Mouse (Mus musculus) cerebellum, adult 11 months (tissue): ENCODE data around the gene Zrsr2.

ENCODE experiments used
- DNase-seq: peaks from one replicate; pipeline ENCODE4 v3.0.0; 2022

Gene Zrsr2

GRCm38 (mm10) chrX:163958467-163958875, at the start of gene Zrsr2:
Gene Zrsr2, minus strand, starts transcription at chrX:163958661.
- DNase-seq: peak; percentile 67

GRCm38 (mm10) chrX:164004809-164005208, 46.3 kb upstream of the Zrsr2 start:
- no peak for DNase-seq

GRCm38 (mm10) chrX:163999848-164000247, 41.4 kb upstream of the Zrsr2 start:
- no peak for DNase-seq

- no peak for DNase-seq
Observed at GRCm38 (mm10) chrX:163996754-163997153, 38.3 kb upstream of the Zrsr2 start.

GRCm38 (mm10) chrX:163987718-163988374, 29.4 kb upstream of the Zrsr2 start:
- DNase-seq: no peak

GRCm38 (mm10) chrX:163982129-163982528, 23.7 kb upstream of the Zrsr2 start:
- no peak for DNase-seq

GRCm38 (mm10) chrX:163981500-163981899, 23.0 kb upstream of the Zrsr2 start:
- no peak for DNase-seq

- DNase-seq: no peak
Observed at GRCm38 (mm10) chrX:163981092-163981491, 22.6 kb upstream of the Zrsr2 start.

GRCm38 (mm10) chrX:163957803-163958466, 526 bp downstream of the Zrsr2 start:
- peak; percentile 31 for DNase-seq

GRCm38 (mm10) chrX:163957381-163957780, 1.1 kb downstream of the Zrsr2 start:
- DNase-seq: no peak

GRCm38 (mm10) chrX:163951618-163952017, 6.8 kb downstream of the Zrsr2 start:
- no peak for DNase-seq

- DNase-seq: no peak
Observed at GRCm38 (mm10) chrX:163944381-163944780, 14.1 kb downstream of the Zrsr2 start.

- DNase-seq: no peak
Observed at GRCm38 (mm10) chrX:163938587-163938986, 19.9 kb downstream of the Zrsr2 start.

GRCm38 (mm10) chrX:163934731-163935130, 23.7 kb downstream of the Zrsr2 start:
- DNase-seq: no peak

- no peak for DNase-seq
Observed at GRCm38 (mm10) chrX:163929550-163929949, 28.9 kb downstream of the Zrsr2 start.

GRCm38 (mm10) chrX:163912791-163913190, 45.7 kb downstream of the Zrsr2 start:
- DNase-seq: peak; percentile 15

- DNase-seq: peak; percentile 47
Observed at GRCm38 (mm10) chrX:163909381-163909780, 49.1 kb downstream of the Zrsr2 start.

- DNase-seq: peak; percentile 93
Observed at GRCm38 (mm10) chrX:163908337-163909250, 49.9 kb downstream of the Zrsr2 start, which contains the start of gene Ap1s2. Gene Ap1s2, plus strand, starts transcription at chrX:163909017.

GRCm38 (mm10) chrX:163908003-163908336, 50.5 kb downstream of the Zrsr2 start:
- DNase-seq: no peak

- DNase-seq: no peak
Observed at GRCm38 (mm10) chrX:163906861-163907260, 51.6 kb downstream of the Zrsr2 start.

GRCm38 (mm10) chrX:163899431-163900020, 58.9 kb downstream of the Zrsr2 start:
- no peak for DNase-seq

GRCm38 (mm10) chrX:163897354-163897753, 61.1 kb downstream of the Zrsr2 start:
- DNase-seq: no peak

GRCm38 (mm10) chrX:163885539-163885981, 72.9 kb downstream of the Zrsr2 start:
- no peak for DNase-seq
